Mouse (Mus musculus) gastrocnemius, adult 18-20 months (tissue): ENCODE results near the gene Lrrc19. TPM values are rescaled to one million over a fixed set of nuclear protein-coding genes. Genes with fewer than 3 reads are reported as not detected.
"Not testable (repeated sequence)": the region's sequence is repeated elsewhere in the genome, so short reads cannot be mapped to it uniquely, and the experiment has no call there.

Experiments used
- DNase-seq: peaks from one replicate; pipeline ENCODE4 v3.0.0; 2021; ENCODE audit warnings: low spot score
- long read RNA-seq, 2 experiments: library from polyadenylated mRNA; stranded (forward); transcript quantifications; one replicate each; pipeline ENCODE4 v2.0.0; 2021
- total RNA-seq, 2 experiments: library from RNA; stranded (reverse); gene quantifications; 2 replicates each; pipeline ENCODE4 v1.2.3; 2021

The Lrrc19 gene
- not detected for total RNA-seq
- long read RNA-seq, experiment 1 = 0 reads
- long read RNA-seq, experiment 2 = 0 reads

GRCm38 (mm10) chr4:94649920-94650319 lies at the start of gene Lrrc19:
Gene Lrrc19 (minus strand): TSS chr4:94650144.
- DNase-seq = no peak

DNA sequence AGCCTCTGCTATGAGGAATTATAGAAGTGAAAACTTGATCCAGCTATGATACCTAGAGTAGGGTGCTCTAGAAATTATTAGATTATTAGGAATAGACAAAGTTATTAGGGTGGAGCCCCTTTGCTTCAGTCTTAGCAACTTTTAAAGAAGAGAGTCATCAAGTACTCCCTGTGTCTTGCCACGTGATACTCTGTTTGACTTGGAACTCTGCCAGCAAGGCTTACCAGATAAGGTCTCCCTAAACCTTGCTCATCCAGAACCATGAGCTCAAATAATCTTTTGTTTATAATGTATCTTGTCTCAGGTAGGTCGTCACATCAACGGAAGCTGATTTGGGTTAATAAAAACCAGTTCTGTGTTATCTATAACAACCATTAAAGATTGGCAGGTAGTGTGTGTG lies 46.4 kb upstream of the Lrrc19 start:
- no peak for DNase-seq

DNA sequence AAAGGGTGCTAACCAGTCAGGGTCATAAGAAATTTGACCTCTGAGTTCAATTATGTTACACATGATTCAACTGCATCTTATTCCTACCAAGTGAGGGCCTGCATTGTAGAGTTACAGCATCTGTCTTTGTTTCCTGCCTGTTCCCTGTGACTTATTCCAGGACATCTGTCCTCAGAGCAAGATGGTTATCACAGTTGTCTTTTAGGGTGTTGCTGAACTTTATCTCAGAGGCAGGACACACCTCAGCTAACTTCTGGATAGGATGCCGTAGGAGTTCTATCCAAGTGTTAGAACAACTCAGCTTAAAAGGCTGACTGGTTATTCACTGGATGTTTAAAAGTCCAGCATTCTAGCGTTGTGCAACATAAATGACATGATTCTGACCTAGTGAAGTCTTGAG lies 42.2 kb upstream of the Lrrc19 start:
- DNase-seq = no peak

DNA sequence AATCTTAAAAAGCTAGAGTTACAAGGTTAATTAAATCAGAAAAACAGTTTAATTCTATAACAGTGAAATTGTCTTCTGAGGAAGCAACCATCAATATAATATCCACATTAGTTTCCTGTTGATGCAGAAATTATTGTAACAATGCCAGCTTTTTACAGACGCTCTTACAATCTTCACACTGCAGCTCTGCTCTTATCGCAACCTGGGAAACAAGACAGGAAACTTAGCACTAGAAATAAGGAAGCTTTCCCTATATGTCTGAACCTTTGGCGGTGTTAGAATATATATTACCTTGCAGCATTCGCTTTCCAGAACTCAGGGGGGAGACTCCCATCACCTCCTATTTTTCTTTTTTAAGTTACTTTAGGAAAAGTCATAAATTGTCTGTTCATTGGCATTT lies 41.1 kb upstream of the Lrrc19 start:
- DNase-seq = no peak

- not testable (repeated sequence) for DNase-seq
These were observed 39.9 kb upstream of the Lrrc19 start for GRCm38 (mm10) chr4:94689804-94690203.

GRCm38 (mm10) chr4:94683305-94683704 lies 33.4 kb upstream of the Lrrc19 start:
- no peak for DNase-seq

DNA sequence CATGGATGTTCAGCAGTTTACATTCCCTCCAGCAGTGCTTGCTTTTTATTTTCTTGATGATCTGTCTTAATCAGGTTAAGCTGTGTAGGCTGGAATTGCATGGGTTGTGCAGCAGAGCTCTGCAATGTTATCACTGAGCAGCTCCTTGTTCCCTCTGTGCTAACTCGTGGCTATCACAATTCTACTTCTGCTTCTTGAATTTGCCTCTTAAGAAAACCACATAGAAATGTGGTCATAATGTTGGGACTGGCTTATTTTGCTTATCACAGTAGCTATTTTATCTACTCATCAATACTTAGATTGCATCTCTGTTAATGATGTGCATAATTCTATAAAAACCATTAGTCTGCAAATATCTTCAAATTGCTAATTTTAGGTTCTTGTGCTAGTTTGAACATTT lies 32.1 kb upstream of the Lrrc19 start:
- no peak for DNase-seq

GRCm38 (mm10) chr4:94681181-94681580 lies 31.2 kb upstream of the Lrrc19 start:
- DNase-seq = no peak

- no peak for DNase-seq
These were observed 30.7 kb upstream of the Lrrc19 start for GRCm38 (mm10) chr4:94680662-94681061.

DNA sequence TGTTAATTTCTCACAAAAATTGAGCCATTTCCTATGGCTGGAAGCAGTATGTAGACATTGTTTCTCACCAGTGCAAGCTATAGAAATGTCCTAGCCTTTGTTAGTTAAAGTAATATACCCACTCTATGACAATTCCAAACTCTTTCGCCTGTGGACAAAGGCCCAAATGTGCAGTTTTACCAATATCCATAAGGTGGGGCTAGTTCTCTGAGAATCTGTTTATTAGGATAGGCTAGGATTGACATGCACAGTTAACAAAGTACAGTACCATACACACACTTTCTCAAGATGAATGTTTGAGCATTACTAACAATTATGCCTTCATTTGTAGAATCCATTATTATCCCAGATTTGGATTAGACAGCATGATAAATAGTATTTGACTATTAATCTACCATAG lies 19.8 kb upstream of the Lrrc19 start:
- peak; percentile 48 for DNase-seq

GRCm38 (mm10) chr4:94650426-94651175 lies 657 bp upstream of the Lrrc19 start:
- not testable (repeated sequence) for DNase-seq

- DNase-seq = no peak
These were observed 6.8 kb downstream of the Lrrc19 start for GRCm38 (mm10) chr4:94643141-94643540.

- no peak for DNase-seq
These were observed 29.9 kb downstream of the Lrrc19 start for GRCm38 (mm10) chr4:94620077-94620476.

DNA sequence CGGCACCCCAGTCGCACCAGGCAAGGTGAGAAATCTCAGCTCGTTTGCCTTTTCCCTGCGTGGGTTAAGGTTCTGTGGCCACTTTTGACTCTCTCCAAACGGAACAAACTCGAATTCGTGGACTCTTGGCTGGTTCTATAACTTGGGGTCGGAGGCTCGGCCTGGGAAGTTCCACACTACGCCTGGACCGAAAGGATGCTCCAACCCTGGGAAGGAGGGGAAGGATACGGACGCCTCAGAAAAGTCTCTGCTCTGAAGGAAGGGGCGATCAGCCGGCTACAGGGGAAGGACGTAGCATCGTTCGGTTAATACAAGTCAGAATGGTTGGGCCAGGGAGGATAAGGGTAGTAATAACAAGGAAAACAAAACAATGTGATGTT lies 35.3 kb downstream of the Lrrc19 start:
- no peak for DNase-seq

GRCm38 (mm10) chr4:94613972-94614626 lies 35.8 kb downstream of the Lrrc19 start, which contains the start of gene Ift74:
Gene Ift74 (plus strand): TSS chr4:94614491.
- peak; percentile 96 for DNase-seq

- no peak for DNase-seq
These were observed 39.6 kb downstream of the Lrrc19 start for GRCm38 (mm10) chr4:94610339-94610738.

GRCm38 (mm10) chr4:94605591-94605990 lies 44.4 kb downstream of the Lrrc19 start:
- DNase-seq = no peak

- no peak for DNase-seq
These were observed 45.4 kb downstream of the Lrrc19 start for GRCm38 (mm10) chr4:94604452-94605019.

- DNase-seq = peak; percentile 88
These were observed 46.8 kb downstream of the Lrrc19 start, which contains the start of gene Plaa for GRCm38 (mm10) chr4:94603031-94603629. Gene Plaa (minus strand): TSS chr4:94603244.

GRCm38 (mm10) chr4:94602496-94603030 lies 47.4 kb downstream of the Lrrc19 start:
- DNase-seq = no peak

DNA sequence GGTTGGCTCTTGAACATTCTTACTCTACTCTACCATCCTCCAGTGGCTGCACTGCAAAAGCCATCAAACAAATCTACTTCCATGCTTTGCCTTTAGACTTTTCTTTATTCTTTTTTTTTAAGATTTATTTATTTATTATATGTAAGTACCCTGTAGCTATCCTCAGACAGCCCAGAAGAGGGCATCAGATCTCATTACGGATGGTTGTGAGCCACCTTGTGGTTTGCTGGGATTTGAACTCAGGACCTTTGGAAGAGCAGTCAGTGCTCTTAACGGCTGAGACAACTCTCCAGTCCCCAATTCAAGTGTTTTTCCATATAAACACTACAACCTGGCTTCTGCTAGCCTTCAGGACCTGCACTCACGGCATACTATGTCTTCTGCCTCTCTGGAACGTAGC lies 48.5 kb downstream of the Lrrc19 start:
- no peak for DNase-seq

DNA sequence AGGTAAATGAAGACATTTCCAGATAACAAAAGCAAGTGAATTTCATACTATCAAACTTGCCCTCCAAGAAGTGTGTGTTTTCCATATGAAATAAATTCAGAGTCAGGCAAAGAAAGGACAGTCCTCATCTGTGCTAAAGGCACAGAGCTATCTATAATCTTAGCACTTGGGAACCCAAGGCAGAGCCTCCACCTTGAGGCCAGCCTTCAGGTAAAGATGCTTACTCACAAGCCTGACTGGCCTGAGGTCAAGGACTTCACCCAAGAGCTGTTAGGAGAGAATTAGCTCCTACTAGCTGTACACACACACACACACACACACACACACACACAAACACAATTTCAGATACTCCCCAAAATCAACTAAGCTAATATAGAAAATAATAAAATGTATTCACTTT lies 57.2 kb downstream of the Lrrc19 start:
- DNase-seq = no peak
